Mouse (Mus musculus) liver, embryonic 16.5 days (tissue): ENCODE measurements around the gene Qprt. TPM values are rescaled to one million over a fixed set of nuclear protein-coding genes. Genes with fewer than 3 reads are reported as not detected.

ENCODE experiments used
- ATAC-seq: fragments of 200-750 bp; cut with Nextera tagmentation; 2 replicates; pipeline ENCODE4 v1.8.0; 2017; ENCODE audit warnings: low read depth, mild to moderate bottlenecking, moderate number of reproducible peaks, moderate library complexity
- H3K27ac ChIP-seq: fragments of 300-500 bp; sonication (generic); 2 replicates; pipeline ENCODE4 v1.5.1; 2014; ENCODE audit warnings: mild to moderate bottlenecking, low read length
- H3K27me3 ChIP-seq: fragments of 300-500 bp; sonication (generic); 2 replicates; pipeline ENCODE4 v1.6.1; 2014; ENCODE audit warnings: low read depth, low read length, mixed read lengths; ENCODE audit not compliant: control insufficient read depth, insufficient read depth
- H3K36me3 ChIP-seq: fragments of 300-500 bp; sonication (generic); 2 replicates; pipeline ENCODE4 v1.6.1; 2014; ENCODE audit warnings: mild to moderate bottlenecking; ENCODE audit not compliant: control insufficient read depth, insufficient read depth
- H3K4me1 ChIP-seq: fragments of 300-500 bp; sonication (generic); 2 replicates; pipeline ENCODE4 v1.6.1; 2014; ENCODE audit warnings: low read depth, low read length, mixed read lengths; ENCODE audit not compliant: control insufficient read depth
- H3K4me2 ChIP-seq: fragments of 300-500 bp; sonication (generic); 2 replicates; pipeline ENCODE4 v1.6.1; 2014; ENCODE audit warnings: low read depth, low read length, mixed read lengths
- H3K4me3 ChIP-seq: fragments of 300-500 bp; sonication (generic); 2 replicates; pipeline ENCODE4 v1.5.1; 2014; ENCODE audit warnings: low read depth, mild to moderate bottlenecking, low read length
- H3K9ac ChIP-seq: fragments of 300-500 bp; sonication (generic); 2 replicates; pipeline ENCODE4 v1.6.1; 2014; ENCODE audit warnings: low read depth, low read length
- H3K9me3 ChIP-seq: fragments of 300-500 bp; sonication (generic); replicated peaks from 2 replicates; pipeline ENCODE4 v1.6.1; 2016; ENCODE audit warnings: low read length; ENCODE audit not compliant: control insufficient read depth
- WGBS: fragments of 180-500 bp; shearing (Covaris S2); extraction: QIAGEN DNeasy Blood & Tissue Kit; methylation state at CpG from one replicate; pipeline ENCODE4 v1.1.7; 2014; ENCODE audit not compliant: insufficient replicate concordance; 5-methylcytosine and 5-hydroxymethylcytosine counted together
- polyA plus RNA-seq: library from polyadenylated mRNA; unstranded; fragments of >200 nt; fragmentation: Nextera tagmentation; extraction: Ambion mirVana; gene quantifications from 2 replicates; pipeline ENCODE4 v1.2.1, GENCODE M21; 2015

Qprt gene
- polyA plus RNA-seq, 1 experiment from 2014 or later = 76.6 TPM

DNA sequence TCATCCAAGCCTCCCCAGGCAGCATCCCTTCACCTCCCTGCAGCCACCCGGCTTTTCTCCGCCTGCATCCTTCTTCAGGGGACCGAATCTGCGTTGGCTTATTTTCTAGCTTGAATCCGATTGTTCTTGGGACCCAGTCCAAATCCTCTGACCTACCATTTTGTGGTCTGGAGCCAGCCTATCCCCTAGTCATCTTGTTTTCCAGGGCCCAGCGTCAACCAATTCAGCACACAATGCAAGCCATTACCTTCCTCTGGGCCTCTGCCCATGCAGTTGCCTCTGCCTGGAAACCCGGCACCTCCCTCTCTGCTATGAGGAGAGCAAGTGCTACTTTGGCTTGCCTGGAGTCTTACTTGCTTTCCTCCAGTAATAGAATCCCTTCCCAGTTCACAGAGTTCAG, 16.5 kb downstream of the Qprt start:
- Histone ChIP-seq H3K9ac (no peak overlapping the region), H3K27me3 (no peaks in the 10 kb centered on the region), H3K4me1 (peaks cover 9% of the 10 kb centered on the region), H3K4me3 (no peak overlapping the region), H3K36me3 (no peaks in the 10 kb centered on the region), H3K9me3 (no peaks in the 10 kb centered on the region), H3K4me2 (no peak overlapping the region), H3K27ac (no peak overlapping the region)
- WGBS = 67% methylated on average over 7 of the region's 7 CpGs
- no peak for ATAC-seq

GRCm38 (mm10) chr7:127104560-127105332, 17.3 kb downstream of the Qprt start:
- no peak overlapping the region; the same call in 1 of the 2 replicates for H3K27ac ChIP-seq

DNA sequence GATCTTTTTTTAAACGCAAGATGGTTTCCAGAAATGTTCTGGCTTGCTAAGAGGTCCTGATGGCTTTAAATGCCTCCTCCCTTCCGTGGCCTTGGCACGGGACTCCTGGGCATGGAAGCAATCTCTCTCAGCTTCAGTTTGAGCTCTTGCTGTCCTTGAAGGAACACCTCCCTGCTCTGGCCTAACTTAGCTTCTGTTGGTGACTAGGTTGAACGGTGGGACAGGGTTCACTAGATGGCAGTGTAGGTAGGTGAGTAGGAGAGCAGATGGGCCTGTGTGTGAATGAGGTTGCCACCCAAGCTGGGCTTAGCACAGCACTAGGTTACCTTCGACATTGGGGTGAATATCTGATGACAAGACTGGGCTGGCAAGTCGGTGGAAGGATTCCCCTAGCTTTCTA, 18.1 kb downstream of the Qprt start:
- 62% methylated on average over 6 of the region's 6 CpGs for WGBS
- Histone ChIP-seq H3K9me3 (no peaks in the 10 kb centered on the region), H3K27ac (no peak overlapping the region; the same call in 1 of the 2 replicates), H3K4me2 (no peak overlapping the region), H3K36me3 (no peaks in the 10 kb centered on the region), H3K4me1 (peaks cover 9% of the 10 kb centered on the region), H3K27me3 (no peaks in the 10 kb centered on the region), H3K9ac (no peak overlapping the region), H3K4me3 (no peak overlapping the region)
- no peak for ATAC-seq

More at GRCm38 (mm10) chr7:127104560-127105332, 17.3 kb downstream of the Qprt start:
- no peak overlapping the region for H3K9ac ChIP-seq
- peak overlapping the region; percentile 19; the same call in 1 of the 2 replicates for H3K4me3 ChIP-seq
- no peaks in the 10 kb centered on the region for H3K36me3 ChIP-seq
- H3K9me3 ChIP-seq = no peaks in the 10 kb centered on the region
- 15% methylated on average over 17 of the region's 17 CpGs for WGBS
- peak; percentile 35; the same call in 1 of the 2 replicates for ATAC-seq
- H3K4me1 ChIP-seq = peaks cover 9% of the 10 kb centered on the region
- H3K27me3 ChIP-seq = no peaks in the 10 kb centered on the region
- peak overlapping the region; percentile 47 for H3K4me2 ChIP-seq

- Histone ChIP-seq H3K36me3 (no peaks in the 10 kb centered on the region), H3K9me3 (no peaks in the 10 kb centered on the region), H3K4me3 (no peak overlapping the region), H3K4me2 (no peak overlapping the region), H3K27ac (no peak overlapping the region), H3K9ac (no peak overlapping the region), H3K27me3 (no peaks in the 10 kb centered on the region), H3K4me1 (peaks cover 16% of the 10 kb centered on the region)
- no peak for ATAC-seq
- WGBS = 59% methylated on average over 6 of the region's 6 CpGs
Measured at GRCm38 (mm10) chr7:127102148-127102547, 19.9 kb downstream of the Qprt start.

GRCm38 (mm10) chr7:127101451-127102016, 20.5 kb downstream of the Qprt start:
- Histone ChIP-seq H3K4me1 (peaks cover 16% of the 10 kb centered on the region), H3K4me2 (no peak overlapping the region), H3K36me3 (no peaks in the 10 kb centered on the region), H3K9ac (no peak overlapping the region), H3K27me3 (no peaks in the 10 kb centered on the region), H3K27ac (no peak overlapping the region), H3K9me3 (no peaks in the 10 kb centered on the region), H3K4me3 (no peak overlapping the region)
- 13% methylated on average over 2 of the region's 2 CpGs for WGBS
- ATAC-seq = no peak

DNA sequence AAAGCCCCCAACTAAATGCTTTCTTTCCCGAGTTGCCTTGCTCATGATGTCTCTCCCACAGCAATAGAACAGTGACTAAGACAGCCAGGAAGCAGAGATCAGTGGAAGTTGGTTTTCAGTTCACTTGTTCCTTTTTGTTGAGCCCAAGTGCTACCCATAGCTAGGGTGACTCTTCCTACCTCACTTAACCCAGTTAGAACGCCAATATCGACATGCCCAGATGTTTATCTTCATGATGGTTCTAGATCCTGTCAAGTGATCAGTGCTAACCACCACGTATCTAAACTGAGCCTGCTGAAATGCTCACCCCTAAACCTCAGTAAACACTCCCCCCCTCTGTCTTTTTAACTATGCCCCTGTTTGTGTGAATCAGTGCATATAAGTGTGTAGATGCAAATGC, 22.5 kb downstream of the Qprt start:
- H3K4me3 ChIP-seq = no peak overlapping the region
- no peaks in the 10 kb centered on the region for H3K36me3 ChIP-seq
- no peak for ATAC-seq
- H3K27me3 ChIP-seq = no peaks in the 10 kb centered on the region
- no peak overlapping the region for H3K27ac ChIP-seq
- peaks cover 12% of the 10 kb centered on the region for H3K4me1 ChIP-seq
- 53% methylated on average over 4 of the region's 4 CpGs for WGBS
- no peak overlapping the region for H3K9ac ChIP-seq
- no peak overlapping the region for H3K4me2 ChIP-seq
- H3K9me3 ChIP-seq = no peaks in the 10 kb centered on the region

- no peak overlapping the region for H3K27ac ChIP-seq
- no peaks in the 10 kb centered on the region for H3K9me3 ChIP-seq
- no peak for ATAC-seq
- no peak overlapping the region for H3K9ac ChIP-seq
- no peaks in the 10 kb centered on the region for H3K27me3 ChIP-seq
- H3K36me3 ChIP-seq = no peaks in the 10 kb centered on the region
- H3K4me1 ChIP-seq = peaks cover 8% of the 10 kb centered on the region
- H3K4me3 ChIP-seq = no peak overlapping the region
- 86% methylated on average over 4 of the region's 4 CpGs for WGBS
- H3K4me2 ChIP-seq = no peak overlapping the region
Measured at GRCm38 (mm10) chr7:127098950-127099349, 23.1 kb downstream of the Qprt start.

- 58% methylated on average over 5 of the region's 5 CpGs for WGBS
- no peak overlapping the region for H3K4me2 ChIP-seq
- H3K4me3 ChIP-seq = no peak overlapping the region
Measured at GRCm38 (mm10) chr7:127098521-127098920, 23.5 kb downstream of the Qprt start.

DNA sequence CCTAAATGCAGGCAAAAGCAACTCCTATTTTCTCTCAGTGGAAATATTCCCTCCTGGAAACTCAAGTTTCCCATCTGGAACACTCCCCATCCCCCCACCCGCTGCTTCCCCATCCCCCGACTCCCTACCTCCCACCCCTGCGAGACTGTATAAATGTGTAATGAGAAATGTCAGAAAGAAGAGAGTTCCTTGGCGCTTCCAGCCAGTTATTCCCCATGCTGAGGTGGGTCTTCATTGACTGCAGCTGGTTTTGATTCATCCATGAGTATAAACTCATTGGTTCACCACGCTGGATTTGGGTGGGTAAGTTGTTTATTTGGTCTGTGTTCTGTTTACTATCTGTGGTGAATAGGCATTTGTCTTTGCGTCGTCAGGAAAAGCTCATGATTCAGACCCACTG, 25.6 kb downstream of the Qprt start:
- Histone ChIP-seq H3K36me3 (no peaks in the 10 kb centered on the region), H3K4me3 (no peak overlapping the region), H3K4me2 (no peak overlapping the region), H3K4me1 (peaks cover 23% of the 10 kb centered on the region), H3K27ac (no peak overlapping the region), H3K9me3 (no peaks in the 10 kb centered on the region), H3K27me3 (no peaks in the 10 kb centered on the region), H3K9ac (no peak overlapping the region)
- 71% methylated on average over 7 of the region's 7 CpGs for WGBS
- no peak for ATAC-seq

More at GRCm38 (mm10) chr7:127098521-127098920, 23.5 kb downstream of the Qprt start:
- peaks cover 8% of the 10 kb centered on the region for H3K4me1 ChIP-seq
- H3K27me3 ChIP-seq = no peaks in the 10 kb centered on the region
- H3K27ac ChIP-seq = no peak overlapping the region
- ATAC-seq = peak; percentile 35; the same call in 1 of the 2 replicates
- no peaks in the 10 kb centered on the region for H3K36me3 ChIP-seq
- no peak overlapping the region for H3K9ac ChIP-seq
- no peaks in the 10 kb centered on the region for H3K9me3 ChIP-seq
